Mouse (Mus musculus) NIH3T3 (cell line): ENCODE measurements around the gene Ndufs2.
"Not testable (repeated sequence)": the region's sequence is repeated elsewhere in the genome, so short reads cannot be mapped to it uniquely, and the experiment has no call there.

Source experiments
- DNase-seq: peaks from one replicate; pipeline ENCODE4 v3.0.0-alpha.2; 2012; ENCODE audit warnings: low read depth

Ndufs2 gene

DNA sequence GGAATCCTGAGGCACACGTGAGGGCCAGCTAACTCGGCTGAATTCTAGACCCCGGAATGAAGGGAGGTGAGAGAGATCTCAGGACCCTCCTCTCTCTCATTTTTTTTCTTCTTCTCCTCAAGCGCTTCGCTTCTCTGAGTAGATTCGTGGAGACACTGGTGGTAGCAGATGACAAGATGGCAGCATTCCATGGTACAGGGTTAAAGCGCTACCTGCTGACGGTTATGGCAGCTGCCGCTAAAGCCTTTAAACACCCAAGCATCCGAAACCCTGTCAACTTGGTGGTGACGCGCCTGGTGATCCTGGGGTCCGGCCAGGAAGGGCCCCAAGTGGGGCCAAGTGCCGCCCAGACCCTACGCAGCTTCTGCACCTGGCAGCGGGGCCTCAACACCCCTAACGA, 1.2 kb upstream of the Ndufs2 start:
- no peak for DNase-seq

DNA sequence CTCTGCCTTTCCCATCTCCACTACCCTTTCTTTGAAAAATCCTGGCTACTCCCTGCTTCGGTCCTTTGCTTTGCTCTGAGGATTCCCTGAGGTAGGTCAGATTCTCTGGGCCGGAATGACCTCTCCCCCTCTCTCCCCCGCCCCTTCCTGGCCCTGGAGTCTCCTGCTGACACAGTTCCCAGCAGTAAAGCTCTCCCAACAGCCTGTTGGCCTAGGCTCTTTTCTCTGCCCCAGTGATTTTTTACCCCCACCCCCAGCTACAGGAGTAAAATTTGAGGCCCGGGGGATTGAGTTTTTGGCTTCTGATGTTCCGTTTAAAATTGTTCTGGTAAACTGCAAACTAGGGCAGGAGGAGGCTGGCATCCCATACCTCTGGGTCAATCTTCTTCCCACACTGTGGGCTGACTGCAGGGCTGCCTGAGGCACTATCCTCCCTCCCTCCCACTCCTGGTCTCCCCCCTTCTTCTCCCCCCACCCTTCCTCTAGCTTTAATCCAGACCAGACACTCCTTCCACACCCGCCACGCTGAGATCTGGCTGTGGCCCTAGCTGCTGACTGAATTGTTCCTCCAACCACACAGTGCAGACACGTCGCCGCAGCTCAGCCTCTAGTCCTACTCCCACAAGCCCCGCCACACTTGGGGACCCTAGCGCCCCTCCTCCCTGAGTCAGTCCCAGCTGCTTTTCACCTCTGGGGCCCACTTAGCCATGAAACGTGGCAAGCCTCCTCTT, 571 bp upstream of the Ndufs2 start:
- DNase-seq, result peak; percentile 80

DNA sequence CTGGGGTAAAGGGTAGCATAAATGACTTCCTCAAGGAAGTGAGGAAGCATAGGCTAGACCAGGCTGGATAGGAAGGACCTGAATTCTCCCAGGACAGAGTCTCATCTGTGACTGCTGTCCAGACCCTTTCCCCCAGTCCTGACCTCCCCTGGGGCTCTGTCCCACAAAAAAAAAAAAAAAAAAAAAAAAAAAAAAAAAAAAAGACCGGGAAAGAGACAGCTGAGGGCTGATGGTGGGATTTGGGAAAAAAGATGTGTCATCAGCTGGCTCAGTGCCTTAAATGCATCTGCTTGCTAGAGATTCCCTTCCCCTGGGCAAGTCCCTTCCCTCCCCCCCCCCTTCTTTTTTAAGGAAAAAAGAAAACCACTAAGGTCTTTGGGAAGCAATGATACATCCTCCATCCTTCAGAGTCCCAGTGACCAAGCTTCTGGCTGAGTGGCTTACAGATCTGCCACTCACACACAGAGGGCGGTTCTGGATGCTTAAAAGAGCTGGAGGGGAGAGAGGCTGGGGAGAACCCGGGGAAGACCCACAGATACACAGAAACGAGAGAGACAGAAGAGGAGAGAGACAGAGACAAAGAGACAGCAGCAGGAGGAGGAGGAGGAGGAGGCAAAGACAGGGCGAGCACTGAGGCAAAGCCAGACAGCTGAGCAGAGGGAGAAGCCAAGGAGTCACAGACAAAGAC, 1.1 kb downstream of the Ndufs2 start, which contains the start of gene Adamts4:
Gene Adamts4 (plus strand): TSS at position 509 of the 688 bp plus-strand sequence.
- peak; percentile 89 for DNase-seq

DNA sequence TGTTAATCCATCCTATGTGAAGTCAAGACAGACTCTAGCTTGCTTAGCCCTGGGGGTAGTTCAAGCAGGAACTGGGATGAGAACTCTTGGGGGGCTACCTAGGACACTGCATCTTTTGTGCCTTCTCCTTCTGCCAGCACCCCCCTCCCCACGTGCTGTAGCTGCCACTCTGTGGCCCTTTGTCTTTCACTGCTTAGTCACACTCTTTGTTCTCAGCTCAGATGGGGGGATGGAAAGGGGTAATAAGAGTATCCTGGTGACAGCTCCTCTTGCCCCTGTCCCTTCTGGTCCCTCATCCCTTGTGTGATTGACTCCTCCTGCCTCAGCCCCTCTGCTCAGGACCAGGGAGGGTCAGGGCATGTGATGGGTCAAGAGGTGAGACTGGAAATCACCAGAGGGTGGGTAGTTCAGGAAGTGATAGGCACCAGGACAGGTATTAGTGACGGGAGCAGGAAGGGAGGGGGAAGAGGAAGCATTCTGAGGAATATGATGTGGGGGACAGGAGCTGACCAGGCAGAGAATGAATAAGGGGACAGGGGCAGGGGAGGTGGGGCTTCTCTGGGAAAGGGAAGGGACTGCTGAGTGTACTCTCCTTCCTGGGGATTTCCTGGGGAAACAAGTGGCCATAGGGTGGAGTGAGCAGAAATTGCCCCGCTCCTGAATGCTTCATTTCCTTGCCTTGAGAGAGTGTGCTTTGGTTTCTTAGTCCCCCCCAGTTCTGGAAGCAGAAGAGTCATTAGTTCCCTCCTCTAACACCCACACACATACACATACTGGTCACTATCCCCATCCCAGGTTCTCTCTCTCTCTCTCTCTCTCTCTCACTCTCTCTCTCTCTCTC, 2.6 kb downstream of the Ndufs2 start:
- DNase-seq, result no peak

DNA sequence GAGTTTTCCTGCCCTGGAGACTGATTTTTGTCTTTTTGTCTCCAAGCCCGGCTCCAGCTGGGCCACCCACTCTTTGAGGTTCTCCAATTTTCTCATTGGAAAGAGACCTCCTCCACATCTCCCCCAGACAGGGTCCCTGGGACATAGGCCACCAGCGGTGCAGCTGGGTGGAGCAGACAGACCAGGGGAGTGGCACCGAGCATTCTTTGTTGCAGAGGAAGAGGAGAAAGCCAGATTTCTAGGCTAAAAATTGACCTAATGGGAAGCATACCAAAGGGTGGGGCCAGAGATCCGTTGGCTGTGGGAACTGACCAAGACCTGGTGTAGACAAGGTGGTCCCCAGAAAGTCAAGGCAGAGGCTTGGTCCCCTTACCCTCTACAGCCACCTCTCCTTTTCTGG, 3.3 kb downstream of the Ndufs2 start:
- no peak for DNase-seq

DNA sequence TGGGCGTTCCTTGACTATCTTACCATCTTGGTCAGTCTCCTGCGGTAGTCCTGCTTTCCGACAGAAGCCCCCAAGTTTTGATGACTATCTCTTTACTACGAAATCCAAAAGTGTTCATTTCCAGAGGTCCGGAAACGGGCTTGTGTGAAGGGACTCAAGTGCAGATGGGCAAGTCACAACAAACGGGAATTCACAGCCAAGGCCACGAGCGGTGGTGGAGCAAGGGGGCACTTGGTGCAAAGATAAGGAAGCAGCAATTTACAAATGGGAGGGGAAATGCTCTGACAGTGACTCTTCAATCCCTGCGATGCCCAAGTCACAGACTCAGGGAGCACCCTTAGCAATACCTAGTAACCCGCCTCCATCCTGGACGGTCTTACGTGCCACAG, 3.7 kb downstream of the Ndufs2 start:
- no peak for DNase-seq

DNA sequence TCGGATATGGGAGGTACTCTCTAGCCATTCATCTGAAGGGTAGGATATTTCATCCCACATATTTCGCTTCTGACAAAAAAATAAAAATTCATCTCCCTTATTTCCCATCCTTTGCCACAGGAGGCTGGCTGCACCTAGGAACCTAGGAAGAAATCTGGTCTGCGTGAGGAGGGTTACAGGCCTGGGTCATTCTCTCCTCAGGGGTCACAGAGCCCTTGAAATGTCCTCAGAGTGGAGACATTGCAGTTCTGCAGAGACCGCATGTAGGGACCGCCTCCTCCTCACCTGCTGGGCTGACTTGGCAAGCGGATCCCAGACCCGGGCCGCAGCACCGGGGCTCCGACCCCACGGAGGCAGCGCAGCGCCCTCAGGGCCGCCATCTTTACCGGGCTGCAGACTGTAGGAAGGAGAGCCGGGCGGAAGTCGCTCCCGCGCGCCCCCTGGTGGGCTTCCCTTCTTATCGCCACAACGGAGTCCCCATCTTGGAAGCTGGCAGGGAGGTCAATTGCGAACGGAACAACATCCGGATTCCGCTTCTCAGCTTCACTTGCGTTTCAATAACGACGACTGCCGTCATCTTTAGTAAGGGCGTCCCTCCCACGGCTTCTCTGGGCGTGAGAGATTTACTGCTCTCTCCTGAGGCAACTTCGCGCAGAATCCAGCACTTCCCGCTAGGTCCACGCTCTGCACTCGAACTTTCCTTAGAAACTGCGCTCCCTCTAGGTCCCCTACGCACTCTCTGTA, 4.3 kb downstream of the Ndufs2 start:
- DNase-seq, result peak; percentile 99

DNA sequence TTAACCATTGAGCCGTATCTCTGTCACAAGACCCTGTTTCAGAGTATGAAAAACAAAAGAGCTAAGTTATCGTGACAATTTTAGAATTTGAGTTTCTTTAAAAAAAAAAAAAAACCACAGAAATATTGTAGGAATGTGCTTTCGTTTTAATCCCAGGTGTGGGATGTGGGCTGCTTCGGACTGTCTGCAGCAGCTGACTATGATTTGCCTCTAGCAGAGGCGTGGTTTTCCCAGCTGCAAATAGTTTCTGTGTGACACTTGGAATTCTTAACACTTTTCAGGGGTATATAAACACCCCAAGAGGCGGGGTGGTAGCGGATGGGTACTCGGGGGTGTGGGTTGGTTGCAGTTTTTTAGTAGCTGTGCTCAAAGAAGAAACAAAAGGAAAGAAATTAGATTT, 5.8 kb downstream of the Ndufs2 start:
- peak; percentile 41 for DNase-seq

DNA sequence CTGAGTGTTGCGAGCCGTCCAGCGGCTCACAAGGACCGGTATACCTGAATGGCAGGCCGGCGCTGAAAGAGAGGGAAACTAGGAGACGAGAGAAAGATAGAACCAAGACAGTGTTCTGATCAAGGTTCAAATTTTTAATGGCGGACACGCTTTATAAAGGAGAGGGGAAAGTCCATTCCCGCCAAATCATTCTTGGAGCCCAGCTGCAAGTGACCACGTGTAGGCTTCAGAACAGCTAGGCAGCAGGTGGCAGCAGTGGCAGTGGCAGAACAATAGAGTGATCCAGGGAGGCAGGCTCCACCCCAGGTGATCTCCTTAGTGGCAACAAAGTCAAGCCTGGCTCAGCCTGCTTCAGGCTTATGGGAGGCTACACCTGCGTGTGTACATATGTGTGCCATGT, 9.2 kb downstream of the Ndufs2 start:
- DNase-seq, result not testable (repeated sequence)

DNA sequence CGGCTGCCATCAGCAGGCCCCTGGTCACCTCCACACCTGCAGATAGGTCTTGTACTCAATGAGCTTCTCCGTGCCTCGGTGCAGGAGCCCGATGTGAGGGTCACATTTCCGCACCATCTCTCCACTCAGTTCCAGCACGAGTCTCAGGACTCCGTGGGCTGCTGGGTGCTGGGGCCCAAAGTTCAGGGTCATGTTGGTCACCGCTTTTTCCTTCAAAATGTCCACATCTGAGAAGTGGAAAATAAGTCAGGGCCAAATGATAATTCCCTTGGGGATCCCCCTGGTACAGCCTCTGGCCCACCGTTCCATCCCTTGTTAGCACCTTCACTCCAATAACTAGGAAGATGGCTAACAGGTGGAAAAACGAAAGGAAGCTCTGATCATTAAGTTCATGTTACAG, 10.3 kb downstream of the Ndufs2 start:
- no peak for DNase-seq

DNA sequence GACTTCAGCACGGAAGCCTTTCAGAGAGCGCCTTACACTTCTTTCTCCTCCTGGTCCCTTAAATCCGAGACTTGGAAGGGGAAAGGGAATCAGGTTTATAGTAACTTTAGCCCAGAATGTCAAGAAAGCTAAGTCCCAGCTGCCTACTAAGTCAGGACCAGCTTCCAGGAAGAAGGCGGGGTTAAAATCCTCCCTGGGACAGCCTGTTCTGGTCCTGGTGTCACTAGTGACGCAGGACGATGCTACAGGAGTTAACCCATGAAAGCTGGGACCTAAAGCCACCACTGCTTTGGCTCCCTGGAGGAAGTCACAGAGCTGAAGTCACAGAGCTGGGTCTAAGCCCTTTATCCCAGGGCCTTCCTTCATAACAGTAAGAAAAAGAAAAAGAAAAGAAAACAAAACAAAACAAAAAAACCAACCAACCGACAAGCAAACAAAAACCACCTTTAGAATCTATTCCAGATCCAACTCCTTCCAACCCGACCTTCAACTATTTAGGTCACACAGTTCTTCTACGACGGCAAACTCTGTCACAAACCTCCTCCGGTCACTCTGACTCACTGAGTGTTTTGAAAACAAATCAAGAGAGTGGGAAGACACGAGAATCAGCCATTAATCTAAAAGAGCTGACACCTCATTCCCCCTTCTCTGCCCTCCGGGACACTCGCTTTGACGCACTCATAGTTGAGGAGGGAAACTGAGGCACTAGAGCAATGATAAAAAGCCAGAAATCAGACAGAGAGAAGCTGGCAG, 11.0 kb downstream of the Ndufs2 start:
- DNase-seq, result no peak

DNA sequence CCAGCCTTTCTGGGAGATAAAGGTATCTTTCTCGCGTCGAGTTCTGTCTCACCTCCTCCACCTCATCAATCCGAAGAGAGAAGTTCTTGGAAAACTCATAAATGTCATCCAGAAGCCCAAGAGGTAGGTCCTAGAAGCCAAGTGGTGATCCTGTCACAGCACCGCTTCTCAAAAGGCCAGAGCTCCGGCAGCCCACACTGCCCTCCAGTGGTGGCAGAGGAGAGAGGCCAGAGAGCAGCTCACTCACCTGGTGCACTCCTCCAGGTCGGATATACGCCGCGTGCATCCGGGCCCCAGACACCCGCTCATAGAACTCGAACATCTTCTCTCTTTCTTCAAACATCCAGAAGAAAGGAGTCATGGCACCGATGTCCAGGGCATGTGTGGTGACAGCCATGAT, 12.7 kb downstream of the Ndufs2 start:
- peak; percentile 76 for DNase-seq

DNA sequence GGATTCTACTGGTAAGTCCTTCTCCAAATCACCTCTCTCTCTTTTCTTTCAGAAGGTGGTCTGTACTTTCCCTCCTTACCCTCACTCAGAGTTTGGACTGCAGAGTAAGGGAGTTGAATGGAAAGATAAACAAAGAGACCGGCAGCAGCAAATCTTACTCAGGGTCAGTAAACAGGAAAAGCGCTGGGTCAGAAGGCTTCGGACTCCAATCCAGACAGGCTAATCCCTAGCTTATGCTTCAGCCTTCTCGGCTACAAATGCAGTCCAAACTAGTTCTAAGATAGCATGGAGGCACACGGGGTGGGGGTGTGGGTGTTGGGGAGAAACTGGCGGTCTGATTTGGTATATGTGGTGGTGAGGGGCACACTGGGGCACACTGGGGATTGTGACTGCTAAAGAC, 13.8 kb downstream of the Ndufs2 start:
- no peak for DNase-seq

DNA sequence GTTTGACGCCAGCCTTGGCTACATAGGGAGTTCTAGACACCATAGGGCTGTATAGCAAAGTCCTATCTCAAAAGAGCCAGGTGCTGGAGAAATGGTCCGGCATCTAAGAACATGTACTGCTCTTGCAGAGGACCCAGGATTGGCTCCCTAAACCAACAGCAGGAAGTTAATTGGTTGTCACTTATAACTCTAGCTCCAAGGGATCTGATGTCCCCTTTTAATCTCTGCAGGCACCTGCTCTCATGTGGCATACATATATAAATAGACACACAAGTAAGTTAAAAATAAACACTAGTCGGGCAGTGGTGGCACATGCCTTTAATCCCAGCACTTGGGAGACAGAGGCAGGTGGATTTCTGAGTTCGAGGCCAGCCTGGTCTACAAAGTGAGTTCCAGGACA, 15.4 kb downstream of the Ndufs2 start:
- DNase-seq, result no peak

DNA sequence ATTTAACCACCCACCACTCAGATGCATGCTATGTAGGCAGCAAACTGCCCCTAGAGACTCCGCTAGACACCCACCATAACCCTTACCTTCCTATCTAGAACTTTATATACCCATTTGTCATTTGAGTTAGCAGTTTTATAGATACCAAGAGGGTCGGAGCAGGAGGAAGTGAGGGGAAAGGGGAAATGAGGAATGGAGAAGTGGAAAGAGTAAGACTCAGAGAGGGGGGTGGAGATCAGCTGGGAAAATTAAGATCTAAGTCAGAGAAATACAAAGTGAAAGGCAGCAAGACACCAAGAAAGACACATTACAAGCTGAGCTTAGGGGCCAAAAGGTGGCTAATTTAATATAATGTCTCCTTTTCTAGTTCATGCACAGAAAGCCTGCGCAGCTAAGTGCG, 16.6 kb downstream of the Ndufs2 start:
- DNase-seq, result no peak

DNA sequence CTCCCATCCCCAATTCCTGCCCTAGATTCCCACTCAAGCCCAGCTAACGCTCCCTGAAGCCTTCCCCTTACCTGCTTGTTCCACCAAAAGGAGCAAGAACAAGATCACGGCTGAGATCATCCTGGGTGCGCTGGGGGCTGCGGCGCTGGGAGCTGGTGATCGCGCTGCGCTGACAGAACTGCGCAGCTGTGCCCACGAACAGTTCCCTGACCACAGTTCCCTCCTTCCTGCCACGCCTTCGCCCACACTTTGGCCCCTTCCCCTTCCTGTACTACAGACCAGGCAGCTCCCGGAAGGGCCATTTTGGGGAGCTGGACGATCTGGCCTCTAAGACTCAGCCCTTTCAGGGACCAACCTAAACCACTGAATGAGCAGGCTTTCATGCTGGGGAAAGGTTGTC, 17.1 kb downstream of the Ndufs2 start, which contains the start of gene Fcer1g:
Gene Fcer1g (minus strand): TSS at position 240 of the 400 bp plus-strand sequence.
- no peak for DNase-seq

DNA sequence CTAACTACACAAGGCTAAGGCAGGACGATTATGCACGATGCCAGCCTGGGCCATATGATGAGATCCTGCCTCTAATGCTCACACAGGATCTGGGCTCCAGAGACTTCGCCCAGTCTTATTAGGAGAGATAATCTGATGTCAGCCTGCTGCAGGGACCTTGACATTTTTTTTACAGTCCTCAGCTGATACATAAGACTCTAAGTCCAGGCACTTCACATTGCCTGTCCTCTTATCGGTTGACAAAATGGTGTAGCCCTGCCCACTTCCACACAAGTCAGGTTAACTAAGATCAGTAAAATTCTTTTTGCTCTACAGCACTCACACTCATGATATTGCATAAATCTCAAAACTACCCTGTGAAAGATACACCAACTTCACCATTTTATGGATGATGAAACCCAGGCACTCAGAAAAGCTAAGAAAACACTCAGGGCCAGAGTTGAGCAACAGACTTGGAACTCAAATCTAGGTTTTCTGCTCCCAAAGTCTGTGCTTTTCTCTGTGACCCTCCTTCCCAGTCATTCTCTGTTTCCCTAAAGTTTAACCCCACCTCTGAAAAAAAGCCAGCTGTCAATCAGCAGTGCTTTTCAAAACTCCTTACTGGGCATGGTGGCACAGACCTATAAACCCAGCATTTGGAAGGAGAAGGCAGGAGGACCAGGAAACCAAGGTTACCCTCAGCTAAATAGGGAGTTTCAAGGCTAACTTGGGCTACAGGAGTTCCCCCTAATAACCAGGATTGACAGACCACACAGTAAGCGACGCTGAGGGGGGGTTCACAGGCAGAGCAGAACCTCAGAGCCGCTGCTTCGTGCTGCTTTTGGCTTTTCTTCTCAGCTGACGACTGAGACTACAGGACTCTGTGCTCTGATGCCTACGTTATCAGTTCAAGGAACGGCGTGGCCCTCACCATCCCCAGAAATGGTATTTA, 18.1 kb downstream of the Ndufs2 start:
- DNase-seq, result peak; percentile 69

DNA sequence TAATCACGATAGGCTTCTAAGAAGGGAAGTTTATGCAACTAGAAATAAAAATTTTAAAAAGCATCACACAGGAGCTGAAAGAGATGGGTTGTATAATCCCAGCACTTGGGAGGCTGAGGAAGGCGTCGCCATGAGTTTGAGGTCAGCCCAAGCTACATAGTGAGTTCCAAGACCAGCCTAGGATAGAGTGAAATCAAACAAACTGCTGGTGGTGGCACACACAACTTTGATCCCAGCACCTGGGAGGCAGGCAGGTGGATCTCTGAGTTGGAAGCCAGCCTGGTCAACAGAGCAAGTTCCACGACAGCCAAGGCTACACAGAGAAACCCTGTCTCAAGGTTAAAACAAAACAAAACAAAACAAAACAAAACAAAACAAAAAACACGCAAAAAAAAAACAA, 18.8 kb downstream of the Ndufs2 start:
- no peak for DNase-seq

DNA sequence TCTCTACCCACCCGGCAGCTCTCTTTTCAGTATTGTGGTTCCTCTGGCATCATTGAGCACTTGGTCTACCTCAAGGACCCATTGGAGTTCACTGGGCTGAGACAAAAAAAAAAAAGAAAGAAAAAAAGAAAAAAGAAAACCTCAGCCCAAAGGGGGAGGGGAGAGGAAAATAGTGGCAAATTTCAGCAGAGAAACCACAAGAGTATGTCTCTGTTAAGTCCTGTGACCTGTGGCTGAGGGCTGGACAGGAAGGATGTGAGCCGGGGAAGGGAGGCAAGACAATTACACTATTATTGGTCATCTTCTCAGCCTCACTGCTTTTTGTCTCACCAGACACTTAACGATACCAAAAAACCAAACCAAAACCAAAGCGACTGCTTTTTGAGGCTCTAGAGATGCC, 19.3 kb downstream of the Ndufs2 start:
- no peak for DNase-seq

DNA sequence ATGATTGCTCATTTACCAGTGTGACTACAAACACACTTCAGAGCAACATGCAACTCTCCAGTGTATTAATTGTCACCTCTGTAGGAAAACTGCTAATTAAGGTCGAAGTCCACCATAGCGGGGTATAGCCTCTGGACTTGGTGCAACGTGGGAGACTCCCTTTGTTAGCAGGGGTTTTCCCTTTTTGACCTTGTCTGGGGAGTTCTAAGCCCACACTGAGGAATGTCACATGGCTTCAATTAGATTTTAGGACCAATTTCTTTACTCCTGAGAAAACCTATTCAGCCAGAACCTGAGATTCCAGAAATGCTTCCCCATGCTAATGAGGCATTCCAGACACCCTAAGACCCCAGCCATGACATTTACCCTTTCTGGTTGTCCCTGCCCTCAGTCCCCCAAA, 21.0 kb downstream of the Ndufs2 start:
- no peak for DNase-seq
